Mouse (Mus musculus): ENCODE measurements around the gene Trafd1. TPM values are rescaled to one million over a fixed set of nuclear protein-coding genes. Genes with fewer than 3 reads are reported as not detected.
A peak's percentile ranks its signal among the peaks of the same experiment; 100 is the strongest.
"Not testable (repeated sequence)": the region's sequence is repeated elsewhere in the genome, so short reads cannot be mapped to it uniquely, and the experiment has no call there.

Trafd1 gene
- total RNA-seq, 2 experiments from 2014 or later = 39.0 to 74.7 TPM

- ATAC-seq (replicated peaks; ENCODE audit: poor library complexity, severe bottlenecking) = 0 out of 2 replicates have a peak, but pooled peaks have one; percentile 17
These were observed 883 bp upstream of the Trafd1 start for GRCm38 (mm10) chr5:121386120-121386909.

- 0 out of 2 replicates have a peak, but pooled peaks have one; percentile 6 for ATAC-seq (replicated peaks; ENCODE audit: poor library complexity, severe bottlenecking)
These were observed 523 bp downstream of the Trafd1 start for GRCm38 (mm10) chr5:121384757-121385460.

- ATAC-seq (replicated peaks; ENCODE audit: poor library complexity, severe bottlenecking) = peak; percentile 31
These were observed 1.3 kb downstream of the Trafd1 start for GRCm38 (mm10) chr5:121383857-121384756.

GRCm38 (mm10) chr5:121380692-121381091 lies 4.7 kb downstream of the Trafd1 start:
- ATAC-seq (replicated peaks; ENCODE audit: poor library complexity, severe bottlenecking) = no peak

- ATAC-seq (replicated peaks; ENCODE audit: poor library complexity, severe bottlenecking) = no peak
These were observed 6.7 kb downstream of the Trafd1 start for GRCm38 (mm10) chr5:121378678-121379256.

GRCm38 (mm10) chr5:121376972-121377371 lies 8.5 kb downstream of the Trafd1 start:
- not testable (repeated sequence) for ATAC-seq (replicated peaks; ENCODE audit: poor library complexity, severe bottlenecking)

- ATAC-seq (replicated peaks; ENCODE audit: poor library complexity, severe bottlenecking) = no peak
These were observed 10.6 kb downstream of the Trafd1 start for GRCm38 (mm10) chr5:121374790-121375189.

- ATAC-seq (replicated peaks; ENCODE audit: poor library complexity, severe bottlenecking) = no peak
These were observed 13.7 kb downstream of the Trafd1 start for GRCm38 (mm10) chr5:121371712-121372111.

- ATAC-seq (replicated peaks; ENCODE audit: poor library complexity, severe bottlenecking) = no peak
These were observed 18.2 kb downstream of the Trafd1 start for GRCm38 (mm10) chr5:121367255-121367654.

GRCm38 (mm10) chr5:121366449-121367225 lies 18.8 kb downstream of the Trafd1 start:
- no peak for ATAC-seq (replicated peaks; ENCODE audit: poor library complexity, severe bottlenecking)

GRCm38 (mm10) chr5:121363441-121363840 lies 22.0 kb downstream of the Trafd1 start:
- ATAC-seq (replicated peaks; ENCODE audit: poor library complexity, severe bottlenecking) = no peak

- ATAC-seq (replicated peaks; ENCODE audit: poor library complexity, severe bottlenecking) = no peak
These were observed 23.7 kb downstream of the Trafd1 start for GRCm38 (mm10) chr5:121361696-121362095.

GRCm38 (mm10) chr5:121359229-121359628 lies 26.2 kb downstream of the Trafd1 start:
- ATAC-seq (replicated peaks; ENCODE audit: poor library complexity, severe bottlenecking) = no peak

GRCm38 (mm10) chr5:121343997-121344396 lies 41.4 kb downstream of the Trafd1 start:
- ATAC-seq (replicated peaks; ENCODE audit: poor library complexity, severe bottlenecking) = peak; percentile 52

- ATAC-seq (replicated peaks; ENCODE audit: poor library complexity, severe bottlenecking) = no peak
These were observed 42.9 kb downstream of the Trafd1 start for GRCm38 (mm10) chr5:121342490-121342889.

GRCm38 (mm10) chr5:121340965-121341473 lies 44.4 kb downstream of the Trafd1 start:
- ATAC-seq (replicated peaks; ENCODE audit: poor library complexity, severe bottlenecking) = peak; percentile 50; the same call in 1 of the 2 replicates

- no peak for ATAC-seq (replicated peaks; ENCODE audit: poor library complexity, severe bottlenecking)
These were observed 45.8 kb downstream of the Trafd1 start for GRCm38 (mm10) chr5:121339507-121340230.

GRCm38 (mm10) chr5:121336776-121337175 lies 48.7 kb downstream of the Trafd1 start:
- no peak for ATAC-seq (replicated peaks; ENCODE audit: poor library complexity, severe bottlenecking)

Measured in granulocyte monocyte progenitor cell, adult 5-6 weeks (primary cell).